17 mouse cellular contexts compared by ENCODE assay signal in genomic region chr9:74911919-74912318, GRCm38 (mm10). TPM values are rescaled to one million over a fixed set of nuclear protein-coding genes. Genes with fewer than 3 reads are reported as not detected.
DNase-seq lines count a peak whose midpoint lies in the region; ATAC-seq and TF ChIP-seq lines count a peak whose summit lies in the region.
"Had no signal": no experiment of that assay in that cellular context is flagged by ENCODE, and none has a peak within 500 bp of the region (broad histone marks: within the 10 kb centered on the region; RNA-seq: fewer than 3 reads in every experiment).

No protein-coding gene starts in this region.

- no peaks in the 10 kb centered on the region for H3K9me3 ChIP-seq in embryonic facial prominence, embryonic 12.5 days
- H3K9me3 ChIP-seq in embryonic facial prominence, embryonic 10.5 days: no peaks in the 10 kb centered on the region
- no peaks in the 10 kb centered on the region for H3K9me3 ChIP-seq in limb, embryonic 10.5 days (replicated peaks)
- H3K9me3 ChIP-seq in forebrain, embryonic 16.5 days (ENCODE audit: control insufficient read depth, low read length): no peaks in the 10 kb centered on the region
- H3K9me3 ChIP-seq: limb, embryonic 15.5 days; lung, embryonic 15.5 days; neural tube, embryonic 12.5 days had no signal

- no peak overlapping the region for H3K9ac ChIP-seq in embryonic facial prominence, embryonic 12.5 days
- no peak overlapping the region for H3K9ac ChIP-seq in forebrain, embryonic 16.5 days (replicated peaks; ENCODE audit: low read depth, low read length)
- H3K9ac ChIP-seq: limb, embryonic 15.5 days; lung, embryonic 15.5 days; neural tube, embryonic 12.5 days had no signal

- TF ChIP-seq POLR2A in kidney, adult 2 months (IDR thresholded peaks at IDR 0.05; ENCODE audit: low read depth, low read length): no peak

- no peak overlapping the region for H3K4me3 ChIP-seq in embryonic facial prominence, embryonic 12.5 days
- no peak overlapping the region for H3K4me3 ChIP-seq in embryonic facial prominence, embryonic 10.5 days
- no peak overlapping the region for H3K4me3 ChIP-seq in kidney, adult 2 months (ENCODE audit: insufficient read depth, low read depth, low read length)
- H3K4me3 ChIP-seq in limb, embryonic 10.5 days: no peak overlapping the region
- no peak overlapping the region for H3K4me3 ChIP-seq in forebrain, embryonic 16.5 days (replicated peaks; ENCODE audit: low read length)
- H3K4me3 ChIP-seq: limb, embryonic 15.5 days; lung, embryonic 15.5 days; neural tube, embryonic 12.5 days had no signal

- no peak for ATAC-seq in embryonic facial prominence, embryonic 12.5 days (ENCODE audit: insufficient number of reproducible peaks, insufficient read depth, low FRiP score, low TSS enrichment)
- ATAC-seq in cerebellum, adult (ENCODE audit: insufficient number of reproducible peaks, low FRiP score, low TSS enrichment): no peak
- ATAC-seq in forebrain, embryonic 16.5 days: no peak
- ATAC-seq: inflammation-experienced regulatory T-cells, adult 6 months had no signal

- DNase-seq in embryonic facial prominence, embryonic 10.5 days (ENCODE audit: low spot score): no peak
- DNase-seq in kidney, adult 2 months: no peak
- no peak for DNase-seq in kidney, postnatal 36 days
- DNase-seq in NIH3T3 (ENCODE audit: low read depth): peak; percentile 8
- DNase-seq in limb, embryonic 10.5 days (ENCODE audit: low spot score): no peak
- DNase-seq: B cell, adult 2 months; cerebellum, adult 11 months; heart, postnatal 36 days; layer of hippocampus, postnatal 36 days; thymus, postnatal 25 days had no signal

- WGBS in embryonic facial prominence, embryonic 12.5 days: 31% methylated on average over 2 of the region's 2 CpGs
- 43% methylated on average over 2 of the region's 2 CpGs for WGBS in embryonic facial prominence, embryonic 10.5 days
- 51% methylated on average over 2 of the region's 2 CpGs for WGBS in kidney, adult 2 months
- WGBS in limb, embryonic 10.5 days: 46% methylated on average over 2 of the region's 2 CpGs
- whole genome bisulfite sequencing in forebrain, embryonic 16.5 days: 71% methylated on average over 2 of the region's 2 CpGs

- TF ChIP-seq CTCF in kidney, adult 2 months (conservative IDR thresholded peaks at IDR 0.05; ENCODE audit: insufficient read depth, insufficient read length, low read depth, low read length): no peak

- H3K27ac ChIP-seq in embryonic facial prominence, embryonic 12.5 days: 0 out of 2 replicates have a peak overlapping the region, but pooled peaks have one; percentile 2
- H3K27ac ChIP-seq in embryonic facial prominence, embryonic 10.5 days (replicated peaks): no peak overlapping the region
- 0 out of 2 replicates have a peak overlapping the region, but pooled peaks have one; percentile 48 for H3K27ac ChIP-seq in kidney, adult 2 months (ENCODE audit: insufficient read depth, low read depth, low read length)
- peak overlapping the region; percentile 57; the same call in 1 of the 2 replicates for H3K27ac ChIP-seq in limb, embryonic 10.5 days
- H3K27ac ChIP-seq in forebrain, embryonic 16.5 days (ENCODE audit: low read length): no peak overlapping the region
- H3K27ac ChIP-seq: limb, embryonic 15.5 days; lung, embryonic 15.5 days; neural tube, embryonic 12.5 days had no signal

- H3K4me2 ChIP-seq in embryonic facial prominence, embryonic 12.5 days (replicated peaks): no peak overlapping the region
- H3K4me2 ChIP-seq in forebrain, embryonic 16.5 days (ENCODE audit: low read length): no peak overlapping the region
- H3K4me2 ChIP-seq: limb, embryonic 15.5 days; lung, embryonic 15.5 days; neural tube, embryonic 12.5 days had no signal

- H3K27me3 ChIP-seq in embryonic facial prominence, embryonic 12.5 days: no peaks in the 10 kb centered on the region
- H3K27me3 ChIP-seq in embryonic facial prominence, embryonic 10.5 days (replicated peaks; ENCODE audit: low read depth, poor library complexity, severe bottlenecking): 0 out of 2 replicates have a peak, but pooled peaks cover 3% of the 10 kb centered on the region
- no peaks in the 10 kb centered on the region for H3K27me3 ChIP-seq in kidney, adult 2 months (replicated peaks; ENCODE audit: control insufficient read depth, insufficient read depth, low read length)
- H3K27me3 ChIP-seq in limb, embryonic 10.5 days (ENCODE audit: low read depth, poor library complexity, severe bottlenecking): no peaks in the 10 kb centered on the region
- H3K27me3 ChIP-seq in forebrain, embryonic 16.5 days (replicated peaks; ENCODE audit: control insufficient read depth, insufficient read depth, low read length): no peaks in the 10 kb centered on the region
- H3K27me3 ChIP-seq: limb, embryonic 15.5 days; lung, embryonic 15.5 days; neural tube, embryonic 12.5 days had no signal

- no peaks in the 10 kb centered on the region for H3K36me3 ChIP-seq in embryonic facial prominence, embryonic 12.5 days
- H3K36me3 ChIP-seq in embryonic facial prominence, embryonic 10.5 days (replicated peaks): no peaks in the 10 kb centered on the region
- no peaks in the 10 kb centered on the region for H3K36me3 ChIP-seq in kidney, adult 2 months (ENCODE audit: control insufficient read depth, insufficient read depth, low read length)
- no peaks in the 10 kb centered on the region for H3K36me3 ChIP-seq in limb, embryonic 10.5 days
- no peaks in the 10 kb centered on the region for H3K36me3 ChIP-seq in forebrain, embryonic 16.5 days (ENCODE audit: control insufficient read depth, insufficient read depth)
- H3K36me3 ChIP-seq: limb, embryonic 15.5 days; lung, embryonic 15.5 days; neural tube, embryonic 12.5 days had no signal

- no peaks in the 10 kb centered on the region; the same call in 1 of the 2 replicates for H3K4me1 ChIP-seq in embryonic facial prominence, embryonic 12.5 days
- peaks cover 16% of the 10 kb centered on the region for H3K4me1 ChIP-seq in embryonic facial prominence, embryonic 10.5 days
- peaks cover 3% of the 10 kb centered on the region; the same call in 1 of the 2 replicates for H3K4me1 ChIP-seq in kidney, adult 2 months (ENCODE audit: control insufficient read depth, insufficient read depth, low read length)
- peaks cover 25% of the 10 kb centered on the region for H3K4me1 ChIP-seq in limb, embryonic 10.5 days
- 0 out of 2 replicates have a peak, but pooled peaks cover 3% of the 10 kb centered on the region for H3K4me1 ChIP-seq in forebrain, embryonic 16.5 days (replicated peaks; ENCODE audit: control insufficient read depth, insufficient read depth, low read length)
- H3K4me1 ChIP-seq: neural tube, embryonic 12.5 days had no signal

RNA-seq across cellular contexts. Expression of gene Fam214a, which starts 40.8 kb away (rescaled TPM):
- 13.4 and 14.0 TPM in 2 replicates for polyA plus RNA-seq in embryonic facial prominence, embryonic 12.5 days (2016; fragmentation: Nextera tagmentation; extraction: Ambion mirVana)
- polyA plus RNA-seq in embryonic facial prominence, embryonic 10.5 days (2016; fragmentation: Nextera tagmentation; extraction: Ambion mirVana): 6.6 and 8.6 TPM in 2 replicates
- polyA plus RNA-seq in kidney, adult 2 months (2012; rRNA removed): 12.1 and 12.8 TPM in 2 replicates
- 4.0 and 6.4 TPM in 2 replicates for polyA plus RNA-seq in limb, embryonic 10.5 days (2016; fragmentation: Nextera tagmentation; extraction: Ambion mirVana)
- polyA plus RNA-seq in forebrain, embryonic 16.5 days (2015; fragmentation: Nextera tagmentation; extraction: Ambion mirVana): 30.1 and 32.0 TPM in 2 replicates

RNA-seq across cellular contexts. Expression of gene Onecut1, which starts 50.2 kb away (rescaled TPM):
- polyA plus RNA-seq in embryonic facial prominence, embryonic 12.5 days (2016; fragmentation: Nextera tagmentation; extraction: Ambion mirVana): 0.47 and 0.74 TPM in 2 replicates
- polyA plus RNA-seq in embryonic facial prominence, embryonic 10.5 days (2016; fragmentation: Nextera tagmentation; extraction: Ambion mirVana): 2.9 and 4.2 TPM in 2 replicates
- polyA plus RNA-seq in kidney, adult 2 months (2012; rRNA removed): not detected in 2 replicates
- polyA plus RNA-seq in limb, embryonic 10.5 days (2016; fragmentation: Nextera tagmentation; extraction: Ambion mirVana): 0.08 TPM in 1 of 2 replicates, not detected in the other
- 0.51 and 0.80 TPM in 2 replicates for polyA plus RNA-seq in forebrain, embryonic 16.5 days (2015; fragmentation: Nextera tagmentation; extraction: Ambion mirVana)
- polyA plus RNA-seq: inflammation-experienced regulatory T-cells, adult 6 months; lung, embryonic 15.5 days had no signal

Comparison
In these comparisons a context has a peak if more than half of its experiments do, and no peak if none do; other contexts are left out.
1. H3K27ac ChIP-seq: peak in embryonic facial prominence, embryonic 12.5 days (single experiment), kidney, adult 2 months (single experiment) and limb, embryonic 10.5 days (single experiment); none in embryonic facial prominence, embryonic 10.5 days (single experiment) and forebrain, embryonic 16.5 days (single experiment).